Mouse (Mus musculus) cerebellum, adult 11 months (tissue): ENCODE results near the gene Syt3.

ENCODE experiments used
- DNase-seq: peaks from one replicate; pipeline ENCODE4 v3.0.0; 2022

Syt3 gene

GRCm38 (mm10) chr7:44427666-44428065 lies 43.8 kb downstream of the Syt3 start:
- DNase-seq, result peak; percentile 34

DNA sequence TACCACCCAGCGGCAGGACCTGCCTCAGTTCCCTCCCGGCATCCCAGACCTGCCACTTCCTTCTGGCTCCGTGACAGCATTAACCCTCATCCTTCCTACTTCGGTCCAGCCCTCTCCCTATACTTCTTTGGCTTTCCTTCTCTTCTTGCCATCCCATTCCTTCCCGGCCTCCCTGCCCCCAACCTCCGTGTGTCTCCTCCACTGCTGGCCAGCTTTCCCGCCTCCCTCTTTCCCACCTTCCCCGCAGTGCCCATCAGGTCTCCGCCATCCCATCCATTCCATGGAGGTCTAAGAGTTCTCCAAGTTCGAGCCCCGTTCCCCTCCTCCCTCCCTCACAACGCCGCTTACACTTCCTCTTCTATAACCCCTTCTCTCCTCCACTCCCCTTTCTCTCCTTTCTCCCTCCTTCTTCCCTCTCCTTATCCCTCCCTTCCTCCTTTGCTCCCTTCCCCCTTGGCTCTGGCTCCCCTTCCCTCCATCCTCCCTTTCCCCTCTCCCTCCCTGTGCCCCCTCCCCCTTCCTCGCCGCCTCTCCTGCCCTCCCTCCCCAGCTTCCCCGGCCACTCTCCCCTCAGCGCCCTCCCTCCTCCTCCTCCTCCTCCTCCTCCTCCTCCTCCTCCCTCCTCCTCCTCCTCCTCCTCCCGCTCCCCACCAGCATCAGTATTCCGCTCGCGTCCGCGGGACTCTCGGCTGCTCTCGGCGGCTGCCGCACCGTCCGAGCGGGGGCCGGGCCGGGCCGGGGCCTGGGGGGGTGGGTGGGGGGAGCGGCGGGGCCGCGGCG lies 44.5 kb downstream of the Syt3 start:
- DNase-seq, result peak; percentile 53

- DNase-seq, result peak; percentile 58
Observed at GRCm38 (mm10) chr7:44428968-44429521, 45.1 kb downstream of the Syt3 start, which contains the start of gene Lrrc4b. Gene Lrrc4b, plus strand, starts transcription at chr7:44429018.

DNA sequence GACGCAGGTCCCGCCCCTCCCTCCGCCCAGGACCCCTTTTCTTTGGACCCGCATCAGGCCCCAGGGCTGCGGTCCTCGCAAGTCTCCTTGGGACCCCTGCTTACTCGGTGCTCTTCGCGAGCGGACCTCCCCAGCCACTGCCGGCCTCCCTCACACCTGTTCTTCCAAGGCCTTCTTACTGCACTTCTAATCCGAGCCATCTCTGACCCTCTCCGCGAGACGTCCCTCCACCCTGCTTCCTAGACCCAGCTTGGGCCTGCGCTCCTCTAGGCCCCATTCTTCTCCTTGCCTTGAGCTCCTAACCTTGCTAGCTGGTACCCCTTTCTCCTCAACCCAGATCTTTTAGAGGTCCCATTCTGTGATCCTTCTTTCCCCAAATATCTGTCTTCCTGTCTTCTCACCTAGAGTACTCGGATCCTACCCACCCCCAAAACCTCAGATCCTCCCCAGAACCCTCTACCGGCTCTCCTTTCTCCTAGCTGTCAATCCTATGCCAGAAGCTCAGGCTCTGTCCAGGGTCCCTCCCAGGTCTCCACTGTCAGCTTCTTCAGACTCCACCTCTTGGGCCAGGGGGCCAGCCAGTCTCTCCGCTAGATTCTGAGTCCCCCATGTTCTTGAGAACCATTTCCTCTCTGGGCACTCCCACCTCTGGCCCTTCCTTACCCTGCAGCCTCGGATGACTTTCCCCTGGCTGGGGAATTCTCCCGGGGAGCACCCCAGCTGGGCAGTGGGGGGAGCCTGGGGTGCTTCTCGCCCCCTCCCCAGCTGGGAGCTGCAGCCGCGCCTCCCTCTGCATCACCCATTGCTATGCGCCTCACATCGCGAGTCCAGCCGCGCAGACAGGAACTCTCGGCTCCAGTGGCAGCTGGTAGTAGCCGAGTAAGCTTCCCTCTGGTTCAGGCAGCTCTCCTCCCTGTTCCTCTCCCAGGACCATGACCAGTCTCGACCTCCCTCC lies 45.9 kb downstream of the Syt3 start:
- DNase-seq, result peak; percentile 47

DNA sequence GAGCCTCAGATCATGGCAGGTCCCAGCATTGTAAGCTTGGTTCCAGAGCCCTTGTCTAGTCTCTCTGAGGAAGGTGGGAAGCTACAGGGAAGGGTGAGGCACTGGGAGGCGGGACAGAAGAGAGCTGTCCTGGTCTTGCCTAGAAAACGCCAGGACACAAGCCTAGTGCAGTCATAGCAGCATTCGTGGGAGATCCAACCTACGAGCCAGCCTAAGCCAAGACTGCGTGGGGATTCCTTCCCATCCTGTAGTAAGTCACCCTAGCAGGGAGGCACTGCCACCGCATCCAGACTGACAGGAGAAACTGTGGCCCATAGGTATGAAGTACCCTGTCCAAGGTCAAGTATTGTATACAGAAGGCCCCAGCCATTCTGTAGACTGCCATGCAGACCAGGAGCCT lies 48.6 kb downstream of the Syt3 start:
- DNase-seq, result peak; percentile 11

DNA sequence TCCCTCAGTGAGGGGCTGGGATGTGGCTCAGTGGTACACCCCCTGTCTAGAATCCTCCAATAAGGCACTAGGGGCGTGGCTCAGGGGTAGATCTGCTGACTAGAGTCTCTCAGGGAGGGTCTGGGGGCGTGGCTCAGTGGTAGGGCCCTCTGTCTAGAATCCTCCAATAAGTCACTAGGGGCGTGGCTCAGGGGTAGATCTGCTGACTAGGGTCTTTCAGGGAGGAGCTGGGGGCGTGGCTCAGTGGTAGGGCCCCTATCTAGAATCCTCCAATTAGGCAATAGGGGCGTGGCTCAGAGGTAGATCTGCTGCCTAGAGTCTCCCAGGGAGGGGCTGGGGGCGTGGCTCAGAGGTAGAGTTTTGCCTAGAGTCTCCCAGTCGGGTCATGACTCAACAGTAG lies 49.5 kb downstream of the Syt3 start:
- DNase-seq, result peak; percentile 27

- DNase-seq, result no peak
Observed at GRCm38 (mm10) chr7:44434089-44434488, 50.2 kb downstream of the Syt3 start.

GRCm38 (mm10) chr7:44435796-44436195 lies 51.9 kb downstream of the Syt3 start:
- DNase-seq, result peak; percentile 60

GRCm38 (mm10) chr7:44436267-44436666 lies 52.4 kb downstream of the Syt3 start:
- DNase-seq, result peak; percentile 43

GRCm38 (mm10) chr7:44437188-44437587 lies 53.3 kb downstream of the Syt3 start:
- DNase-seq, result peak; percentile 27

- DNase-seq, result peak; percentile 68
Observed at GRCm38 (mm10) chr7:44437933-44438332, 54.0 kb downstream of the Syt3 start.

DNA sequence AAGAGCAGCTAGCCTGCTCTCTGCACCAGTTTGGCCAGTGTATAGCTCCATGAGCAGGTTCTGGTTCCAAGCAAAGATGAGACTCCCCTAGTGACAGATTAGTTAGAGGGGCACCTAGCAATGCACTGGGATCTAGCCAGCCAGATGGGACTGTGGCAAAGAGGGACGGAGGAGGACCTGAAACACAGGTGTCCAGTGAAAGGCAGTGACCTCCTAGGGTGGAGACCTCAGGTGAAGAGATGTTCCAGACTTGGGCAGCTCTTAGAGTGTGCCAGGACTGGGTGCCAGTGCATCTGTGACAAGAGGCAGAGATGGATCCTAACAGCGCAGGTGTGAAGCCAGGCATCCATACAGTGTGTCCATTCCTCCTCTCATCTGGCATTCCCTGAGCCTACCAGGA lies 55.8 kb downstream of the Syt3 start:
- no peak for DNase-seq

DNA sequence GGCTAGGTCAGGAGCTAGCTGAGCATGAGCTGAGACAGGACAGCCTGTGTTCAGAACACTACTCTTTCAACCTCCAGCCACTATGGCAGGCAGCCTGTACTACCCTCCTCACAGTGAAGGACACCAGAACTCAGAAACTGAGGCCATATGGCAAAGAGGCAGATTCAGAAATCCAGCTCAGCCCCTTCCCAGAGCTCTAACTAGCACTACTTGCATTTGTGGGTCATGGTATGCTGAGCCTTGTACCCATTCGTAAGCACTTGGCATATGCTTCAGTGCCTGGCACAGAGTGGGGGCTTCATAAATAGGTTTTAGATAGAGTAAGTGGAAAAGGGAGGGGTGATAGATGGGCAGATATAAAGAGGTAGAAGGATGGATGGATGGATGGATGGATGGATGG lies 56.6 kb downstream of the Syt3 start:
- DNase-seq, result no peak

DNA sequence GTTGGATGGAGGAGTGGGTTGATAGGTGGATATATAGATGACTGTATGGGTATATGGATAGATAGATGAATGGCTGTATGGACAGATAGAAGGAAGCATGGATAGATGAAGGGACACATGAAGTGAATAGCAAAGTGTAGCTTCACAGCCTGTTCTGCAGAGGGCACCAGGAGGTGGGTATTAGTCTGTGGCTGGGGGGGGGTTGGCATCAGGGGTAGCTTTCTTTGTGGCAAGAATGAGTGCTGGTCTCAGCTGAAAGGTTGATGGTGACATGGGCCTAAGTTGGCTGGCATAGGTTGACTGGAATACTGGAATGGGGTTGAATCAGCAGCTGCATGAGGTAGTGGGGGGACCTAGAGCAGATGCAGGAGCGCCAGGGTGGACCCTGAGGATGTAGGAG lies 57.3 kb downstream of the Syt3 start:
- DNase-seq, result no peak

- DNase-seq, result peak; percentile 69
Observed at GRCm38 (mm10) chr7:44441648-44442109, 57.8 kb downstream of the Syt3 start.

GRCm38 (mm10) chr7:44442407-44442821 lies 58.5 kb downstream of the Syt3 start:
- peak; percentile 60 for DNase-seq

DNA sequence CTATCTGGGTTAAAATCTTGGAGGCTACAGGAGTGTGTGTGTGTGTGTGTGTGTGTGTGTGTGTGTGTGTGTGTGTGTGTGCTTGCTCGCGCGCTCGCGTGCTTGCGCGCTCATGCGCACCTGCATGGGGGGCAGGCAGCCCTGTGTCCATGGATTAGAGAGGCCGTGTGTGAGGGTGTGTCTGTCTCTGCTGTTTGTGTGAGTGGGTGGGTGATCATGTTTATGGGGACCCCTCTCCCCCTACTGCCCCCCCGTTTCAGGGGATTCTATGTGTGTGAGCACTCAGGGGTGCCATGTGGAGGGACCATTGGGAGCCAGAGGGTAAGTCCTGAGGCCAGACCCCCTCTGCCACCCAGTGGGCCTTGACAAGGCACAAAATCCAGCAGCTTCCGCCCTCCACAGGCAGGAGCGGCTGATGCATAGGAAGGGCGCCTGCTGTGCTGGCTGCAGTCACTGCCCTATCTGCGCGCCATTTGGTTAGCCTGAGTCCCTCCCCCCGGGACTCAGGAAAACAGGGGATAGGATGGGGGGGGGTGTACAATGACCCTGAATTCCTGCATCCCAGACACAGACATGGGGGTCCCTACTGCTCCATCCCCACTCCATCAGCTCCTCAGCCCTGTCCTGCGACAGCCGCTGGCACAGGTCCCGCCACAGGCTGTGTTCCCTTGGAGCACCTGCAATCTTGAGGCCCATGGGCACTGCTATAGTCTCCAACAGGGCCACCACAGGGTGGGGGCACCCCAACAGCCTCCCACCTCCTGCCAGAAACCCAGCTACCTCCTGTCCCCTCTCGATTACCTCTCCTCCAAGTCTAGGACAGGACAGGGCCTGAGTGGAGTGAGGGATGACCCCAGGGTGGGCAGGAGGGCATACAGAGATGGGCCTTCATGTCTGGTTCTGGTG lies 59.6 kb downstream of the Syt3 start:
- DNase-seq, result peak; percentile 74

DNA sequence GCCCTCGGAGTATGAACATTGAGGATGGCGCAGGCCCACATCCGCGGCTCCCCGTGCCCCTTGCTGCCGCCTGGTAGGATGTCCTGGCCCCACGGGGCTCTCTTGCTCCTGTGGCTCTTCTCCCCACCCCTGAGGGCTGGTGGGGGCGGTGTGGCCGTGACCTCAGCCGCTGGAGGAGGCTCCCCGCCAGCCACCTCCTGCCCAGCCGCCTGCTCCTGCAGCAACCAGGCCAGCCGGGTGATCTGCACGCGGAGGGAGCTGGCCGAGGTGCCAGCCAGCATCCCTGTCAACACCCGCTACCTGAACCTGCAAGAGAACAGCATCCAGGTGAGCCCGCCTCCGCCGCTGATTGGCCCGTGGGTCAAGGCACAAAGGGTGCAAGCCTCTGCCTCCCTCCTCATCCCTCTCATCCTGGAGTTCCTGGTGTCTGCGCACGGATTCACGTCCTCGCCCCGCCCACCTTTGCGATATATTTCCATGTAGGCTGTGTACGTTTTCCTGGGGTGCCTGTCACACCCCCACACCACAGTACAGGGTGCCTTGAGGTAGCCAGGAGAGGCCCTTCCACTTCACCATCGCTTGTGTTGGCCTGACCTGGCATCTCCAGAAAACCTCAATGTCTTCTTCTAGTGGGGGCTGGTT lies 61.1 kb downstream of the Syt3 start:
- DNase-seq, result peak; percentile 53

GRCm38 (mm10) chr7:44445528-44445923 lies 61.6 kb downstream of the Syt3 start:
- peak; percentile 39 for DNase-seq

GRCm38 (mm10) chr7:44446070-44446855 lies 62.4 kb downstream of the Syt3 start:
- peak; percentile 60 for DNase-seq
